Mouse (Mus musculus) midbrain, embryonic 14.5 days (tissue): ENCODE measurements at regions not wholly inside any gene's neighbourhood (a gene's known extent, or its start where the extent isn't known, plus 50 kb on each side); places are given as distances from the start of the nearest gene placed in this dataset.

ENCODE experiments used
- ATAC-seq: fragments of 200-750 bp; cut with Nextera tagmentation; 2 replicates; pipeline ENCODE4 v1.8.0; 2017; ENCODE audit warnings: moderate number of reproducible peaks, moderate library complexity; ENCODE audit not compliant: low FRiP score, low TSS enrichment
- DNase-seq: peaks from one replicate; pipeline ENCODE4 v3.0.0-alpha.2; 2015
- H3K27ac ChIP-seq: fragments of 300-500 bp; sonication (generic); replicated peaks from 2 replicates; pipeline ENCODE4 v1.5.1; 2014; ENCODE audit warnings: mild to moderate bottlenecking, low read depth, low read length, moderate library complexity
- H3K27me3 ChIP-seq: fragments of 300-500 bp; sonication (generic); 2 replicates; pipeline ENCODE4 v1.6.1; 2014; ENCODE audit warnings: low read length, control low read depth, mixed read lengths; ENCODE audit not compliant: control insufficient read depth, insufficient read depth
- H3K36me3 ChIP-seq: fragments of 300-500 bp; sonication (generic); 2 replicates; pipeline ENCODE4 v1.6.1; 2014; ENCODE audit warnings: low read length, control low read depth; ENCODE audit not compliant: control insufficient read depth, insufficient read depth
- H3K4me1 ChIP-seq: fragments of 300-500 bp; sonication (generic); 2 replicates; pipeline ENCODE4 v1.6.1; 2014; ENCODE audit warnings: mild to moderate bottlenecking, antibody characterized with exemption, low read length, control low read depth; ENCODE audit not compliant: control insufficient read depth, insufficient read depth
- H3K4me2 ChIP-seq: fragments of 300-500 bp; sonication (generic); 2 replicates; pipeline ENCODE4 v1.6.1; 2014; ENCODE audit warnings: mild to moderate bottlenecking, low read length, moderate library complexity
- H3K4me3 ChIP-seq: fragments of 300-500 bp; sonication (generic); replicated peaks from 2 replicates; pipeline ENCODE4 v1.5.1; 2014; ENCODE audit warnings: low read depth, low read length
- H3K9ac ChIP-seq: fragments of 300-500 bp; sonication (generic); replicated peaks from 2 replicates; pipeline ENCODE4 v1.6.1; 2014; ENCODE audit warnings: mild to moderate bottlenecking, low read length, moderate library complexity
- H3K9me3 ChIP-seq: fragments of 300-500 bp; sonication (generic); 2 replicates; pipeline ENCODE4 v1.6.1; 2016; ENCODE audit warnings: low read length, control low read depth, mixed read lengths; ENCODE audit not compliant: control insufficient read depth
- WGBS: fragments of 180-500 bp; shearing (Covaris S2); extraction: QIAGEN DNeasy Blood & Tissue Kit; methylation state at CpG from one replicate; pipeline ENCODE4 v1.1.7; 2014; 5-methylcytosine and 5-hydroxymethylcytosine counted together

DNA sequence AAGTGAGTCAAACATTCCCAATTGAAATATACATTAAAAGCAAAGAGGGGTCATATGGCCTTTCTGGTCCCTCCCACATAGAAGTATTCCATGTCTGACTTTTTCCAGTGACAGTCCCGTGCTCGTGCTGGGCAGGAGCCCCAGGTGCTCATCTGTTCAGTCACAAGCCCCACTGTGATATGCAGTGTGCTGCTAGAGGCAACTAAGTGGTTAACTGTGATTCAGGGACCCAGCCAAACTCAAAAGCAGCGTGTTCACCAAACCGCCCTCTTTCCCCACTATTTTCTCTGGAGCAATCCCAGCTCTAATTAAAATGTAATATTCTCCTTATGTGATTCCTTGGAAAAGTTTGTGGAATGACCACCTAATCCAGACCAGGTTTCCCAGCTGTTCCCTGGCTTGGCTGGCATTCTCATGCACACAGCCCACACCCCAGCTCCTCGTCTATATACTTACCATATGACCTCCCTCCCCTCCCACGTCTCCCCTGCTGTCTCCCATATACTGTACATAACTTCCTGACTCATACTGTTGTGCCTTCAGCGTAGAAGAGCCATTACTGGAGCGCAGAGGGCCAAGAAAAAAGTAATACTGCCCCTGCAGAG is 203.6 kb downstream of the Mtx2 start:
- DNase-seq (no peak), ATAC-seq (no peak)
- Histone ChIP-seq H3K27me3 (no peaks in the 10 kb centered on the region), H3K4me3 (no peak overlapping the region), H3K27ac (no peak overlapping the region), H3K36me3 (no peaks in the 10 kb centered on the region), H3K4me1 (0 out of 2 replicates have a peak, but pooled peaks cover 7% of the 10 kb centered on the region), H3K9ac (no peak overlapping the region), H3K4me2 (no peak overlapping the region), H3K9me3 (no peaks in the 10 kb centered on the region)
- WGBS: 60% methylated on average over 8 of the region's 8 CpGs

DNA sequence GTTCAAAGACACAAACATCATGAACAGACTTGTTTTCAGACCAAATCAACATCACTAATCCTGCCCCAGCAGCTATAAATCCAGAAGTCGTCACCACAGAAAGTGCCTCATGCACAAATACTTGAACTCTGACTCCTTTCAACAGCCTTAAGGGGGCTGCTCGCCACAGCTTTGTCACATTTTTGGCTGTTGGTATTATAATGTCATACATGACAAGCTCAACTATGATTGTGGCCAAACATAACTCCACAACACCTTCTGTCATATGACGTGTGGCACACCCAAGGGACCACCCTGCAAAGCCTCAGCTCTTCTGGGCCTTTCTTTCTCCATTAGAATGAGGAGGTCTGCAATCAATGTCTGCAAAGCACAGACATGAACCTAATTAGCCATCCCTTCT is 209.1 kb downstream of the Mtx2 start:
- Histone ChIP-seq H3K9me3 (no peaks in the 10 kb centered on the region), H3K4me2 (no peak overlapping the region), H3K27me3 (no peaks in the 10 kb centered on the region), H3K27ac (no peak overlapping the region), H3K36me3 (no peaks in the 10 kb centered on the region), H3K4me1 (no peaks in the 10 kb centered on the region), H3K4me3 (no peak overlapping the region), H3K9ac (no peak overlapping the region)
- ATAC-seq: no peak
- 71% methylated on average over 3 of the region's 3 CpGs for WGBS
- DNase-seq: no peak

DNA sequence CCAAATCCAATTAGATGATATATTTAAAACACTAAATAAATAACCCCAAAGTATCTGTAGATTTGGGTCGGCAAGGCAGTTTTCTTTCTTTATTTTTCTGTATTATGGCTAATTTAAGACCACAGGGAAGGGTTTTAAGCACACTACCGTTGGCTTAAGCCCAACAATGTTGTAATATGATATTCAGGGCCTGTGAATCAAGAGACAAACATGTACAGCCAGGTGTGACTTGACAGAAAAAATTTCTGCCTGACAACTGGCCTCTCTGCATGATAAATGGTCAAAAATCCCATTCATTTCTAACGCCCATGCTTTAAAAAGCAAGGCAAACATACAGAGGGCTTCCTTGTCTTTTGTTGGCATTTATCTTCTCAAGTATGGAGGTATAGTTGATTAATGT is 213.5 kb downstream of the Mtx2 start:
- no peaks in the 10 kb centered on the region for H3K4me1 ChIP-seq
- WGBS: 69% methylated on average over 3 of the region's 3 CpGs
- no peaks in the 10 kb centered on the region for H3K9me3 ChIP-seq
- DNase-seq (no peak), ATAC-seq (no peak)
- H3K27ac ChIP-seq: no peak overlapping the region
- no peak overlapping the region for H3K9ac ChIP-seq
- no peaks in the 10 kb centered on the region for H3K36me3 ChIP-seq
- H3K4me3 ChIP-seq: no peak overlapping the region
- H3K27me3 ChIP-seq: no peaks in the 10 kb centered on the region
- no peak overlapping the region for H3K4me2 ChIP-seq

DNA sequence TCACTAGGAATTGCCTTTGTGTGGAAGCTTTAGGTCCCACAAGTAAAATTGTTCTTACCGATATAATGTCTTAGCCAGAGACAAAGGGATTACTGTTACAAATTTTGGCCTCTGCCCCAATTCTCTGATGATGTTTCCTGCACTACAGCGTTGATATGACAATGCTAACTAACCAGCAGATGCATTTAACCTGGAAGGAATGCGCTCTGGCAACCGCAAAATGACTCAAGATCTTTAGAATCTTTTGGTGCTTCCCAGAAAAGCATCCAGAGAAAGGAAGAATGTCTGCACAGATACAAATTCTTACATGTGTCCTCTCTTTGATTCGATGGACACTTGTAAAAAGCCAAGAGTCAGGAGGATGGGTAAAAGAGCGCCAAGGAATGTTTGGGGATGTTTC is 221.3 kb downstream of the Mtx2 start:
- ATAC-seq (no peak), DNase-seq (no peak)
- Histone ChIP-seq H3K4me1 (no peaks in the 10 kb centered on the region), H3K27me3 (no peaks in the 10 kb centered on the region), H3K4me3 (no peak overlapping the region), H3K27ac (no peak overlapping the region), H3K9me3 (no peaks in the 10 kb centered on the region), H3K9ac (no peak overlapping the region), H3K4me2 (no peak overlapping the region), H3K36me3 (no peaks in the 10 kb centered on the region)
- WGBS: 80% methylated on average over 6 of the region's 6 CpGs

DNA sequence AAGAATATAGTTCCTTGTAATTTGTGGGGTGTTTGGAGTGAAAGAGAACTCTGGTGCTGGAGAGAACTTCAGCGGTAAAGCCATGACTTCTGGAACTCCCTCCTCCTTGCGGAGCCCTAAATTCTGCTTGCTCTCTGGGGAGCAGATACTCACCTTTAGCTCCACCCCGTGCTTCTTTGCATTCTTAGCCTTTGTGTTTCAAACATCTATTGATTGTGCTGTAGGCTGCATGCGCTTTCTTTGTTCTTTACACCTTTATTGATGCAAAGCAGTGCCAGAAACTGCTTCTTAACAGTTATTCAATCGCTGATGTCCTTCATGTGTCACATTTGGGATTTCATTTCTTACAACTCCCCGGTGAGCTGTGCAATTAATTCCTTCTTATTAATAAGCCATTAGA is 222.5 kb downstream of the Mtx2 start:
- ATAC-seq (no peak), DNase-seq (no peak)
- no peaks in the 10 kb centered on the region for H3K4me1 ChIP-seq
- 37% methylated on average over 6 of the region's 6 CpGs for WGBS
- H3K9ac ChIP-seq: no peak overlapping the region
- H3K9me3 ChIP-seq: no peaks in the 10 kb centered on the region
- H3K36me3 ChIP-seq: no peaks in the 10 kb centered on the region
- H3K4me2 ChIP-seq: no peak overlapping the region
- H3K27me3 ChIP-seq: no peaks in the 10 kb centered on the region
- H3K4me3 ChIP-seq: no peak overlapping the region
- H3K27ac ChIP-seq: no peak overlapping the region

- Histone ChIP-seq H3K36me3 (no peaks in the 10 kb centered on the region), H3K4me1 (peaks cover 4% of the 10 kb centered on the region; the same call in 1 of the 2 replicates), H3K9me3 (no peaks in the 10 kb centered on the region), H3K27me3 (no peaks in the 10 kb centered on the region), H3K4me2 (peak overlapping the region; percentile 66), H3K27ac (peak overlapping the region; percentile 52), H3K4me3 (peak overlapping the region; percentile 30), H3K9ac (peak overlapping the region; percentile 44; the same call in 1 of the 2 replicates)
- ATAC-seq: peak; percentile 72
- WGBS: 24% methylated on average over 14 of the region's 14 CpGs
- DNase-seq: peak; percentile 70
Measured at GRCm38 (mm10) chr2:75054474-75055186, 229.0 kb downstream of the Mtx2 start.

DNA sequence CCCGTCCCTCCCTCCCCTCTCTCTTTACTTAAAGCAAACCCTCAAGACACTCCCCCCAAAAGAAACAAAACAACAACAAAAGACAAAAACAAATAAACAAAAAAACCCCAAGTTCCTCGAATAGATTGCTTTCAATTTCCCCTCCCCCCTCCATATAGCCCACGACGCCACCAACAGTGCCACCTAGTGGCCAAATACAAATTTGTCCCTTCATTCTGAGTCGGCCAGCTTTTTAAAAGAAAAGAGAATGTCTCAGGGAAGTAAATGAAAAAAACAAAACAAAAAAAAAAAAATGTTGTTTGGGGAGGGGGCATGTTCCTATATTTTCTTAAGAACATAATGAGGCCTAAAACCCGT is 229.6 kb downstream of the Mtx2 start:
- WGBS: 3% methylated on average over 6 of the region's 6 CpGs
- DNase-seq: peak; percentile 92
- peak overlapping the region; percentile 30 for H3K4me3 ChIP-seq
- peaks cover 4% of the 10 kb centered on the region; the same call in 1 of the 2 replicates for H3K4me1 ChIP-seq
- H3K36me3 ChIP-seq: no peaks in the 10 kb centered on the region
- H3K4me2 ChIP-seq: peak overlapping the region; percentile 66
- H3K27ac ChIP-seq: peak overlapping the region; percentile 52; the same call in 1 of the 2 replicates
- peak overlapping the region; percentile 44; the same call in 1 of the 2 replicates for H3K9ac ChIP-seq
- no peaks in the 10 kb centered on the region for H3K9me3 ChIP-seq
- ATAC-seq: peak; percentile 43; the same call in 1 of the 2 replicates
- H3K27me3 ChIP-seq: no peaks in the 10 kb centered on the region

GRCm38 (mm10) chr2:75061009-75061408 is 235.4 kb downstream of the Mtx2 start:
- Histone ChIP-seq H3K4me1 (peaks cover 12% of the 10 kb centered on the region; the same call in 1 of the 2 replicates), H3K9ac (no peak overlapping the region), H3K27me3 (no peaks in the 10 kb centered on the region), H3K9me3 (no peaks in the 10 kb centered on the region), H3K27ac (peak overlapping the region; percentile 33; the same call in 1 of the 2 replicates), H3K36me3 (no peaks in the 10 kb centered on the region), H3K4me3 (no peak overlapping the region), H3K4me2 (no peak overlapping the region)
- ATAC-seq (no peak), DNase-seq (peak; percentile 41)
- WGBS: 41% methylated on average over 7 of the region's 7 CpGs
